Mouse (Mus musculus) embryonic facial prominence, embryonic 12.5 days (tissue): Measurements from ENCODE around the gene Nipa1. TPM values are rescaled to one million over a fixed set of nuclear protein-coding genes. Genes with fewer than 3 reads are reported as not detected.
A peak's percentile ranks its signal among the peaks of the same experiment; 100 is the strongest.

Experiments used
- ATAC-seq: fragments of 200-750 bp; cut with Nextera tagmentation; 2 replicates; pipeline ENCODE4 v1.8.0; 2017; ENCODE audit not compliant: insufficient number of reproducible peaks, insufficient read depth, low FRiP score, low TSS enrichment
- H3K27ac ChIP-seq: fragments of 300-500 bp; sonication (generic); 2 replicates; pipeline ENCODE4 v1.5.1; 2016; ENCODE audit warnings: mild to moderate bottlenecking
- H3K27me3 ChIP-seq: fragments of 300-500 bp; sonication (generic); 2 replicates; pipeline ENCODE4 v1.6.1; 2016; ENCODE audit warnings: mild to moderate bottlenecking, moderate library complexity
- H3K36me3 ChIP-seq: fragments of 300-500 bp; sonication (generic); 2 replicates; pipeline ENCODE4 v1.6.1; 2016; ENCODE audit warnings: mild to moderate bottlenecking
- H3K4me1 ChIP-seq: fragments of 300-500 bp; sonication (generic); 2 replicates; pipeline ENCODE4 v1.6.1; 2016
- H3K4me2 ChIP-seq: fragments of 300-500 bp; sonication (generic); replicated peaks from 2 replicates; pipeline ENCODE4 v1.6.1; 2016; ENCODE audit warnings: mild to moderate bottlenecking, moderate library complexity
- H3K4me3 ChIP-seq: fragments of 300-500 bp; sonication (generic); 2 replicates; pipeline ENCODE4 v1.5.1; 2016; ENCODE audit warnings: mild to moderate bottlenecking
- H3K9ac ChIP-seq: fragments of 300-500 bp; sonication (generic); 2 replicates; pipeline ENCODE4 v1.6.1; 2016; ENCODE audit warnings: mild to moderate bottlenecking, moderate library complexity
- H3K9me3 ChIP-seq: fragments of 300-500 bp; sonication (generic); 2 replicates; pipeline ENCODE4 v1.6.1; 2016; ENCODE audit warnings: mild to moderate bottlenecking, moderate library complexity
- WGBS: fragments of 180-500 bp; shearing (Covaris S2); methylation state at CpG from one replicate; pipeline ENCODE4 v1.1.7; 2016; 5-methylcytosine and 5-hydroxymethylcytosine counted together
- polyA plus RNA-seq: library from polyadenylated mRNA; unstranded; fragments of >200 nt; fragmentation: Nextera tagmentation; extraction: Ambion mirVana; gene quantifications from 2 replicates; pipeline ENCODE4 v1.2.1, GENCODE M21; 2016

The Nipa1 gene
- polyA plus RNA-seq, 1 experiment from 2014 or later, result 9.9 TPM

DNA sequence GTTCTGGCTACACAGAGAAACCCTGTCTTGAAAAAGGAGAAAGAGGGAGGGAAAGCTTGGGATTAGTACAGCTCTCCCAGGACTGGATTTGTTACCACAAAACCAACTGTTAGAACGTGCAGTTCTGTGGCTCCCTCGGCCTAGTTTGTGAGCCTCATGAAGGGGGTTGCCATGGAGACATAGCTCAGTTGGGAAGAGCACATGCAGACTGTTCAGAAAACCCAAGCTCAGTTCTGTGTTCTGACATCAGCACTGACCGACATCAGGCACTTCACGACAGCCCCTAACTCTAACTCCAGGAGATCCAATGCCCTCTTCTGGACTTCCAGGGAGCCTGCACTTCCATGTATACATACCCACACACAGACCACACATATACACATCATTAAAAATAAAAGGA is 24.7 kb downstream of the Nipa1 start:
- 58% methylated on average over 4 of the region's 4 CpGs for WGBS
- H3K27me3 ChIP-seq, result no peaks in the 10 kb centered on the region
- H3K4me1 ChIP-seq, result no peaks in the 10 kb centered on the region
- H3K27ac ChIP-seq, result no peak overlapping the region
- no peak overlapping the region for H3K4me2 ChIP-seq
- no peaks in the 10 kb centered on the region for H3K9me3 ChIP-seq
- ATAC-seq, result no peak
- H3K9ac ChIP-seq, result no peak overlapping the region
- no peak overlapping the region for H3K4me3 ChIP-seq
- no peaks in the 10 kb centered on the region for H3K36me3 ChIP-seq

DNA sequence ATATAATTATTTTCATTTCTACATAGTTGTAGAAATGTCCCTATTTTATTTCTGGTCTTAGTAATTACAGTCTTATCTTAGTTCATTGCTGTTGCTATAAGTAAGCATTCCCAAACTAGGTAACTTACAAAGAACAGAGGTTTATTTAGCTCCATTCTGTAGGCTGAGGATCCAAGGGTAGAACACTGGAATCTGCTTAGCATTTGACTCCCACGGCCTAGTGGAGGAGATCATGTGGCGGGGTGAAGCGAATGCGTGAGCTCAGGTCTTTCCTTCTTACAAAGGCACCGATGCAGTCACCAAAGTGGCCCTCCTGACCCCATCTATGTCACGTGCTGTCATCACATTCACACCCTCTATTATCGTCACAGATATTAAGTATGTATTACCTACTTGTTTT is 27.9 kb downstream of the Nipa1 start:
- Histone ChIP-seq H3K27ac (no peak overlapping the region), H3K9ac (no peak overlapping the region), H3K4me1 (no peaks in the 10 kb centered on the region), H3K36me3 (no peaks in the 10 kb centered on the region), H3K27me3 (no peaks in the 10 kb centered on the region), H3K4me2 (no peak overlapping the region), H3K4me3 (no peak overlapping the region), H3K9me3 (no peaks in the 10 kb centered on the region)
- no peak for ATAC-seq
- 92% methylated on average over 7 of the region's 7 CpGs for WGBS

DNA sequence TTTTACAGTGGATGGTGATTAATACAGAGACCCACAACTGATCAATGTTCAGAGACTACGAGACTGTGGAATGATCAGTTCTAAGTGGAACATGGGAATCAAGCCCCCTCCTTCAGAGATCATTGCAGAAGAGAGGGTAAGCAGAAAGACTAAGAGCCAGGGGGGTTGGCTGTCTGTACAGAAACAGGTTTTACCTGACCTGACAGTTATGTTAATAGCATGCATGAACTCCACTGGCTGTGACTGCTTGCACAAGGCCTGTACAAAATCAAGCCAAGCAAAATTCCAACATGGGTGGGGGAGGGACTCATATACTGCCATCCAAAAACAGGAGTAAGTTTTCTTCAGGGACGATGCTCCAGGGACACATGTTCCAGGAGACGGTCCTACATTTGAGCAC is 28.6 kb downstream of the Nipa1 start:
- H3K27ac ChIP-seq, result no peak overlapping the region

DNA sequence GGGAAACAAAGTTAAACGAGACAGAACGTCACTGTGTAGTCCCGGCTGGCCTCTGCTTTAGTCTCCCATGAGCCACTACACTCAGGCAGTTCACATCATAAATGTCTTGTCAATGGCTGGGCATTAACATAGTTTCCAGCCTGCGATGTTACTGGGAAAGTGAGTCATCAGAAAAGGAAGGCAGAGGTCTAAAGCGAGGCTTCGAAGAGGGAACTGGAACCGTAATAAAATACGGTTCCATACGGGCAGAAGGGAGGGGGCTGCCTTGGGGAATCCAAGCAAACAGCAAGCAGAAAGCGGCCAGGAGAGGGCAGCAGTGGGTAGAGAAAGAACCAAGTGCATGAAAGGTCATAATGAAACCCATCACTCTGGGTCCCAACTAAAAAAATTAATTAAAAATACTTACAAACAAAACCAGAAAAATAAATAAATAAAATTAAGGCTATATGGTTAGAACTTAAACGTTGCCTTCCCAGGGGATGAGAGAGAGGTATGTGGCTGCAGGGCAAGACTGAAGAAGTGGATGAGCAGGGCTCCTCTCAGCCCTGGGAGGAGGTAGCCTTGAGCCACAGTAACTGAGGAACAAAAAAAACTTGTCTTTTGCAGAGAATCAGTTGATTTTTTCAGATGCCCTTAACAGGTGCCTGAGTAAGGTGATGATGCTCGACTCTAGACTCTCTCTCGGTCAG is 33.1 kb downstream of the Nipa1 start:
- Histone ChIP-seq H3K27ac (no peak overlapping the region), H3K9me3 (no peaks in the 10 kb centered on the region), H3K27me3 (no peaks in the 10 kb centered on the region), H3K4me2 (no peak overlapping the region), H3K4me1 (no peaks in the 10 kb centered on the region), H3K4me3 (no peak overlapping the region), H3K36me3 (peaks cover 4% of the 10 kb centered on the region; the same call in 1 of the 2 replicates), H3K9ac (no peak overlapping the region)
- no peak for ATAC-seq
- WGBS, result 35% methylated on average over 13 of the region's 13 CpGs

More for the DNA sequence above, 28.6 kb downstream of the Nipa1 start:
- H3K27me3 ChIP-seq, result no peaks in the 10 kb centered on the region
- ATAC-seq, result no peak
- no peaks in the 10 kb centered on the region for H3K9me3 ChIP-seq
- 83% methylated on average over 3 of the region's 3 CpGs for WGBS
- no peak overlapping the region for H3K4me2 ChIP-seq
- no peak overlapping the region for H3K4me3 ChIP-seq
- H3K36me3 ChIP-seq, result no peaks in the 10 kb centered on the region
- H3K9ac ChIP-seq, result no peak overlapping the region
- H3K4me1 ChIP-seq, result no peaks in the 10 kb centered on the region

DNA sequence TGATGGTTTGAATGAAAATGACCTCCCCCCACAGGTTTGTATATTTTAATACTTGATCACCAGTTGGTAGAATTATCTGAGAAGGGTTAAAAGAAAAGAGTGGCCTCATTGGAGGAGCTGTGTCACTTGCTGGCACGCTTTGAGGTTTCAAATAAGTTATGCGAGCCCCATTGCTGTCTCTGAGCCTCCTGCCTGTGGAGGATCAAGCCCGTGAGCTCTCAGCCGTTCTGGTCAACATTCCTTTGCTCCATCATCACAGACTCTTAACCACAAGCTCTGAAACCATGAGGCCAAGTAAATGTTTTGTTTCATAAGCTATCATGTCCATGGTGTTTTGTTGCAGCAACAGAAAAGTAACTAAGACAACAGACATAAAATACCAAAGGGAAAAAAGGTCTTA is 35.0 kb downstream of the Nipa1 start:
- no peaks in the 10 kb centered on the region for H3K4me1 ChIP-seq
- WGBS, result 77% methylated on average over 4 of the region's 4 CpGs
- H3K9me3 ChIP-seq, result no peaks in the 10 kb centered on the region
- H3K27ac ChIP-seq, result no peak overlapping the region
- no peaks in the 10 kb centered on the region for H3K27me3 ChIP-seq
- peaks cover 8% of the 10 kb centered on the region; the same call in 1 of the 2 replicates for H3K36me3 ChIP-seq
- no peak overlapping the region for H3K4me2 ChIP-seq
- no peak overlapping the region for H3K9ac ChIP-seq
- H3K4me3 ChIP-seq, result no peak overlapping the region
- no peak for ATAC-seq

DNA sequence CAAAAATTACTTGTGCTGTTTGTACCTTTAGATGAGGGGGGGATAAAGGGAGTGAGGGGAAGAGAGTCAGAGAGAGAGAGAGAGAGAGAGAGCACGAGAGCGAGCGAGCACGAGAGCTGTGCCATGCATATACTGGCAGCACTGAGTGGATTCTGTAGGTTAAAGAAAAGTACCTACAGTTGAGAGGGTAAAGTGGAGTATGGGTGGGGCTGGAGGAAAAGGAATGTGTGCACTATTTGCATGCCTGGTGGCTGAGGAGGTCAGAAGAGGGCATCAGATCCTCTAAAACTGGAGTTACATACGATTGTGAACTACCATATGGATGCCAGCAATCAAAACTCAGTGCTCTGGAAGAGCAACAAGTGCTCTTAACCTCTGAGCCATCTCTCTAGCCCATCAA is 36.6 kb downstream of the Nipa1 start:
- Histone ChIP-seq H3K4me3 (no peak overlapping the region), H3K4me1 (no peaks in the 10 kb centered on the region), H3K4me2 (no peak overlapping the region), H3K27me3 (no peaks in the 10 kb centered on the region), H3K9me3 (no peaks in the 10 kb centered on the region), H3K36me3 (peaks cover 19% of the 10 kb centered on the region), H3K9ac (no peak overlapping the region), H3K27ac (no peak overlapping the region)
- WGBS, result 84% methylated on average over 5 of the region's 5 CpGs
- no peak for ATAC-seq

DNA sequence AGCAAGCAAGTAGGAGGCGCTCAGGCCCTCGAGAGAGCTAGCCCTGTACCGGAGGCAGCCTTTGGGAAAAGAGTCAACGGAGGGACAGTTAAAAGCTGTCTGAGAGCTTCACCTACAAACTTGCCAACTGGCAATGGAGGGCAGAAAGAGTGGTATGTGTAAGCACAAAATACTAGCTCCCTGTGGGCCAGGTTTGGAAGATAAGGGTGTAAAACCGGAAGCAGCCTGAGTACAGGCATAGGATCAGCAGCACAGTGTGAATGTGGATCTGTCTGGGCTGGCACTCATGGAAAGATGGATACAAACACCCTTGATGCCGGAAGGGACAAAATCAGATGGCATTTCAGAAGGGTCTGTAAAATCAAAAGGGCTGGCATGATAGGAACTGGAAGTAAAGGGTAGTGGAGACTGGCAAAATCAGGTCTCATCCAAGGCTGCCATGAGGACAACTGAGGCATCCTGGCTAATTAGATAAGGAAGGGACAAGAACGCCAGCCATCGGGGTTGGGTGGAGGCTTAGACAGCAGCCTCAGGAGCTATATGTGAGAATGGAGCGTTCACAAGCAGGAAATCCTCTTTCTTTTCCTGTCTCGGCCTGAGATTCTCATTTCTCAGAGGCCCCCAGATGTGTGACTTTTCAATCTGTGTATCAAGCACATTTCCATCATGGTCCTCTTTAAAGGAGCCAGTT is 37.6 kb downstream of the Nipa1 start:
- no peak for ATAC-seq

DNA sequence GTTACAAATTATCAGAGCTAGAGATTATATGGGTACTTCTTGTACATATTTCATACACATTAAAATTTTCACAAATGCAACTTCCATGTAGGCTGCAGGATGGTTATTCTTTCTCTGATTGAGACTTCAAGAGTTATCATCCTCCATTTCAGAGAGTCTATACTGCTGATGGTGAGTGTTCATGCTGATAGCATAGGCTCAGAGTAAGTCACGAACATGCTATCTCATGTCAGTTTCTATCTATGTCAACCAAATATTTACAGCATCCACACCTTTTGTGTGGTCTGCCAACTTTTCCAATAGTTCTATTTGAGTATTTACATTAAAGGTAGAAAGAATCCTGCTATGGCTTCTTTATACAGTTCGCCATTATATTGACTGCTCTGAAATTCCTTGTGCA is 38.2 kb downstream of the Nipa1 start:
- 91% methylated on average over 2 of the region's 2 CpGs for WGBS
- H3K4me1 ChIP-seq, result no peaks in the 10 kb centered on the region

More for the DNA sequence above, 37.6 kb downstream of the Nipa1 start:
- no peaks in the 10 kb centered on the region for H3K9me3 ChIP-seq
- no peak overlapping the region for H3K27ac ChIP-seq
- no peak overlapping the region for H3K9ac ChIP-seq
- H3K4me2 ChIP-seq, result no peak overlapping the region
- no peak overlapping the region for H3K4me3 ChIP-seq
- peaks cover 19% of the 10 kb centered on the region for H3K36me3 ChIP-seq
- H3K4me1 ChIP-seq, result no peaks in the 10 kb centered on the region
- H3K27me3 ChIP-seq, result no peaks in the 10 kb centered on the region
- WGBS, result 90% methylated on average over 10 of the region's 10 CpGs

DNA sequence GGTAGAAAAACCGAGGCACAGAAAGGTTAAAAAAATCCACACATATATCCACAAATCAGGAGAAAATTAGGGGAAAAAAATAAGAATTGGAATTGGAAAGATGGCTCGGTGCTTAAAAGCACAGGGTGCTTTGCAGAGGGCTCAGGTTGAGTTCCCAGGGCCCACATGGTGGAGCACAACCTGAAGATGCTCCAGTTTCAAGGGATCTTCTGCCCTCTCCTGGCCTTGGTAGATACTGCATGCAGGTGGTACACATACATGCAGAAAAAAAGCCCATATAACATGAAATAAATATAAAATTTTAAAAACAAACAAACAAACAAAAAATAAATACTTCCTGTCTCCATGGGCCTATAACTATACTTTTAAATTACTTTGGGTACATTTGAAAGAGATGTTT is 45.3 kb downstream of the Nipa1 start:
- H3K4me1 ChIP-seq, result no peaks in the 10 kb centered on the region
- WGBS, result 92% methylated on average over 2 of the region's 2 CpGs
- peaks cover 7% of the 10 kb centered on the region for H3K36me3 ChIP-seq
- no peak overlapping the region for H3K4me3 ChIP-seq
- no peak overlapping the region for H3K4me2 ChIP-seq
- no peak for ATAC-seq
- H3K27me3 ChIP-seq, result no peaks in the 10 kb centered on the region
- H3K9me3 ChIP-seq, result no peaks in the 10 kb centered on the region
- H3K9ac ChIP-seq, result no peak overlapping the region
- no peak overlapping the region for H3K27ac ChIP-seq

More for the DNA sequence above, 38.2 kb downstream of the Nipa1 start:
- Histone ChIP-seq H3K9me3 (no peaks in the 10 kb centered on the region), H3K36me3 (peaks cover 19% of the 10 kb centered on the region), H3K4me3 (no peak overlapping the region), H3K9ac (no peak overlapping the region), H3K27ac (no peak overlapping the region), H3K4me2 (no peak overlapping the region), H3K27me3 (no peaks in the 10 kb centered on the region)
- no peak for ATAC-seq

DNA sequence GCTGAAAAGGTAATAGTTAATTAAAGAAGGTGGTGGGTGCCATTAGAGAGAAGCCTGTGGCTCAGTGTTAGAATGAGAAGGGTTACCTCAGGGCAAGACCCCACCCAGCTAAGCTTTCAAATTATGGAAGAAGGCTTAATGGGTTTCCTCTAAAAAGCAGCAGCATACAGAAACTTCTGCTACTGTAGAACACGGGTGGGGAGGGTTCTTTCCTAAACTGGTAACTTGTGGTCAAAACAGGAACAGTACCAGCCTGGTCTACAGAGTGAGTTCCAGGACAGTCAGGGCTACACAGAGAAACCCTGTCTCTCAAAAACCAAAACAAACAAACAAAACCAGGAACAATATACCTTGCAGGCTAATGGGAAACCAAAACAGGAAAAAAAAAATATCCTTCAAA is 50.3 kb downstream of the Nipa1 start:
- H3K27me3 ChIP-seq, result no peaks in the 10 kb centered on the region
- H3K36me3 ChIP-seq, result no peaks in the 10 kb centered on the region
- H3K4me2 ChIP-seq, result no peak overlapping the region
- 59% methylated on average over 1 of the region's 1 CpGs for WGBS
- H3K9me3 ChIP-seq, result no peaks in the 10 kb centered on the region
- no peak overlapping the region for H3K27ac ChIP-seq
- H3K9ac ChIP-seq, result no peak overlapping the region
- no peak for ATAC-seq
- peaks cover 5% of the 10 kb centered on the region; the same call in 1 of the 2 replicates for H3K4me1 ChIP-seq
- no peak overlapping the region for H3K4me3 ChIP-seq

DNA sequence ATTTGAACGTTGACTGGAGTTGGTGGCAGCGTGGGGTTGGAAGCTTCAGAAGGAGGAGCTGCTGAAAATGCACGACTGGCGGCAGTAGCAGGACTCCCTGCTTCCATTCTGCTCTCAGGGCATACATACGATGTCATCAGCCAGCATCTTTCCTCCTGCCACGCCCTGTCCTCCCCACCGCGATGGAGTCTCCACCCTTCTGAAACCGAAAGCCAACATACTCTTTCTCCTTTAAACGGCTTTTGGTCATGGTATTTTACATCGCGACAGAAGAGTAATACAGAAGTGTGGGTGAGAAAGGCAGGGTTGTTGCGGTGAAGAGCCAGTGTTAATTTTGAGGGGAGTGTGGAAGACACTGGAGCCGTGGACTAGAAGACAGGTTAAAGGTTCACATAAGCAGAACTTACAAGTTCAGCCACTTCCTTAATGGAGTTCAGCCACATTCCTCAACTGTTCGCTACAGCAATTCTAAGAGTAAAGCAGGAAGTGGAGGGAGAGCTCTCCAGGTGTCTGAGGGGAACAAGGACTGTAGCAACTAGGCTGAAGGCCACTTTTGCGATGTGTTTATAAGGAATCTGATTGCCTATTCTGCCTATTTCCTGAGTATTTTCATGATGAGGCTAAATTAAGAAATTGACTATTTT is 51.4 kb downstream of the Nipa1 start:
- Histone ChIP-seq H3K4me3 (0 out of 2 replicates have a peak overlapping the region, but pooled peaks have one; percentile 0), H3K27me3 (no peaks in the 10 kb centered on the region), H3K36me3 (no peaks in the 10 kb centered on the region), H3K4me2 (peak overlapping the region; percentile 34), H3K4me1 (peaks cover 5% of the 10 kb centered on the region; the same call in 1 of the 2 replicates), H3K9ac (no peak overlapping the region), H3K27ac (no peak overlapping the region), H3K9me3 (no peaks in the 10 kb centered on the region)
- ATAC-seq, result no peak
- 40% methylated on average over 16 of the region's 16 CpGs for whole genome bisulfite sequencing
